Mouse (Mus musculus): ENCODE measurements at regions not wholly inside any gene's neighbourhood (a gene's known extent, or its start where the extent isn't known, plus 50 kb on each side); places are given as distances from the start of the nearest gene placed in this dataset.

- ATAC-seq (replicated peaks; ENCODE audit: extremely low read depth, insufficient read depth, low FRiP score) = no peak
- 67% methylated on average over 9 of the region's 9 CpGs for WGBS
- no peak overlapping the region for H3K27ac ChIP-seq (ENCODE audit: low read length)
Measured at GRCm38 (mm10) chr19:56202481-56203130, 84.3 kb upstream of the Habp2 start.

GRCm38 (mm10) chr19:56218536-56218935 is 68.4 kb upstream of the Habp2 start:
- no peak overlapping the region for H3K4me3 ChIP-seq (ENCODE audit: low read length)
- no peak overlapping the region for H3K9ac ChIP-seq (ENCODE audit: low read length)
- H3K9me3 ChIP-seq (replicated peaks; ENCODE audit: control insufficient read depth, low read length) = no peaks in the 10 kb centered on the region
- no peaks in the 10 kb centered on the region for H3K27me3 ChIP-seq (ENCODE audit: control insufficient read depth, insufficient read depth, low read length)
- ATAC-seq (replicated peaks; ENCODE audit: extremely low read depth, insufficient read depth, low FRiP score) = no peak
- H3K27ac ChIP-seq (ENCODE audit: low read length) = no peak overlapping the region
- H3K4me1 ChIP-seq (ENCODE audit: control insufficient read depth, insufficient read depth, low read length) = no peaks in the 10 kb centered on the region
- H3K4me2 ChIP-seq (ENCODE audit: low read depth, low read length) = no peak overlapping the region
- no peaks in the 10 kb centered on the region for H3K36me3 ChIP-seq (ENCODE audit: control insufficient read depth, insufficient read depth)
- 79% methylated on average over 6 of the region's 6 CpGs for WGBS

More at GRCm38 (mm10) chr19:56202481-56203130, 84.3 kb upstream of the Habp2 start:
- Histone ChIP-seq H3K9ac (ENCODE audit: low read length) (no peak overlapping the region), H3K4me2 (ENCODE audit: low read depth, low read length) (no peak overlapping the region), H3K27me3 (ENCODE audit: control insufficient read depth, insufficient read depth, low read length) (0 out of 2 replicates have a peak, but pooled peaks cover 3% of the 10 kb centered on the region), H3K4me1 (ENCODE audit: control insufficient read depth, insufficient read depth, low read length) (no peaks in the 10 kb centered on the region), H3K4me3 (ENCODE audit: low read length) (no peak overlapping the region), H3K9me3 (replicated peaks; ENCODE audit: control insufficient read depth, low read length) (no peaks in the 10 kb centered on the region), H3K36me3 (ENCODE audit: control insufficient read depth, insufficient read depth) (no peaks in the 10 kb centered on the region)

GRCm38 (mm10) chr19:56220724-56221407 is 66.1 kb upstream of the Habp2 start:
- Histone ChIP-seq H3K4me3 (ENCODE audit: low read length) (no peak overlapping the region), H3K27me3 (ENCODE audit: control insufficient read depth, insufficient read depth, low read length) (no peaks in the 10 kb centered on the region), H3K27ac (ENCODE audit: low read length) (no peak overlapping the region), H3K36me3 (ENCODE audit: control insufficient read depth, insufficient read depth) (no peaks in the 10 kb centered on the region), H3K9ac (ENCODE audit: low read length) (no peak overlapping the region), H3K4me1 (ENCODE audit: control insufficient read depth, insufficient read depth, low read length) (no peaks in the 10 kb centered on the region), H3K9me3 (replicated peaks; ENCODE audit: control insufficient read depth, low read length) (no peaks in the 10 kb centered on the region), H3K4me2 (ENCODE audit: low read depth, low read length) (no peak overlapping the region)
- 63% methylated on average over 15 of the region's 15 CpGs for WGBS
- no peak for ATAC-seq (replicated peaks; ENCODE audit: extremely low read depth, insufficient read depth, low FRiP score)

GRCm38 (mm10) chr19:56222496-56222895 is 64.4 kb upstream of the Habp2 start:
- ATAC-seq (replicated peaks; ENCODE audit: extremely low read depth, insufficient read depth, low FRiP score) = no peak
- H3K27me3 ChIP-seq (ENCODE audit: control insufficient read depth, insufficient read depth, low read length) = no peaks in the 10 kb centered on the region
- H3K4me3 ChIP-seq (ENCODE audit: low read length) = no peak overlapping the region
- no peak overlapping the region for H3K4me2 ChIP-seq (ENCODE audit: low read depth, low read length)
- H3K36me3 ChIP-seq (ENCODE audit: control insufficient read depth, insufficient read depth) = no peaks in the 10 kb centered on the region
- H3K9ac ChIP-seq (ENCODE audit: low read length) = no peak overlapping the region
- H3K4me1 ChIP-seq (ENCODE audit: control insufficient read depth, insufficient read depth, low read length) = no peaks in the 10 kb centered on the region
- H3K9me3 ChIP-seq (replicated peaks; ENCODE audit: control insufficient read depth, low read length) = no peaks in the 10 kb centered on the region
- no peak overlapping the region for H3K27ac ChIP-seq (ENCODE audit: low read length)
- 66% methylated on average over 4 of the region's 4 CpGs for WGBS

- 41% methylated on average over 7 of the region's 7 CpGs for WGBS
- Histone ChIP-seq H3K27ac (ENCODE audit: low read length) (no peak overlapping the region), H3K4me2 (ENCODE audit: low read depth, low read length) (no peak overlapping the region), H3K9ac (ENCODE audit: low read length) (no peak overlapping the region), H3K4me3 (ENCODE audit: low read length) (no peak overlapping the region), H3K36me3 (ENCODE audit: control insufficient read depth, insufficient read depth) (no peaks in the 10 kb centered on the region), H3K9me3 (replicated peaks; ENCODE audit: control insufficient read depth, low read length) (no peaks in the 10 kb centered on the region), H3K4me1 (ENCODE audit: control insufficient read depth, insufficient read depth, low read length) (no peaks in the 10 kb centered on the region), H3K27me3 (ENCODE audit: control insufficient read depth, insufficient read depth, low read length) (no peaks in the 10 kb centered on the region)
- no peak for ATAC-seq (replicated peaks; ENCODE audit: extremely low read depth, insufficient read depth, low FRiP score)
Measured at GRCm38 (mm10) chr19:56225039-56225438, 61.9 kb upstream of the Habp2 start.

GRCm38 (mm10) chr19:56225518-56225917 is 61.4 kb upstream of the Habp2 start:
- Histone ChIP-seq H3K9ac (ENCODE audit: low read length) (no peak overlapping the region), H3K4me2 (ENCODE audit: low read depth, low read length) (no peak overlapping the region), H3K9me3 (replicated peaks; ENCODE audit: control insufficient read depth, low read length) (no peaks in the 10 kb centered on the region), H3K4me1 (ENCODE audit: control insufficient read depth, insufficient read depth, low read length) (no peaks in the 10 kb centered on the region), H3K27ac (ENCODE audit: low read length) (no peak overlapping the region), H3K4me3 (ENCODE audit: low read length) (no peak overlapping the region), H3K27me3 (ENCODE audit: control insufficient read depth, insufficient read depth, low read length) (no peaks in the 10 kb centered on the region), H3K36me3 (ENCODE audit: control insufficient read depth, insufficient read depth) (no peaks in the 10 kb centered on the region)
- WGBS = 67% methylated on average over 3 of the region's 3 CpGs
- ATAC-seq (replicated peaks; ENCODE audit: extremely low read depth, insufficient read depth, low FRiP score) = no peak

- ATAC-seq (replicated peaks; ENCODE audit: extremely low read depth, insufficient read depth, low FRiP score) = no peak
- Histone ChIP-seq H3K9me3 (replicated peaks; ENCODE audit: control insufficient read depth, low read length) (peaks cover 5% of the 10 kb centered on the region; the same call in 1 of the 2 replicates), H3K4me1 (ENCODE audit: control insufficient read depth, insufficient read depth, low read length) (peaks cover 3% of the 10 kb centered on the region; the same call in 1 of the 2 replicates), H3K36me3 (ENCODE audit: control insufficient read depth, insufficient read depth) (no peaks in the 10 kb centered on the region), H3K4me2 (ENCODE audit: low read depth, low read length) (no peak overlapping the region), H3K27me3 (ENCODE audit: control insufficient read depth, insufficient read depth, low read length) (no peaks in the 10 kb centered on the region), H3K9ac (ENCODE audit: low read length) (no peak overlapping the region), H3K27ac (ENCODE audit: low read length) (no peak overlapping the region), H3K4me3 (ENCODE audit: low read length) (no peak overlapping the region)
Measured at GRCm38 (mm10) chr19:56228586-56228985, 58.4 kb upstream of the Habp2 start.

- Histone ChIP-seq H3K9ac (ENCODE audit: low read length) (no peak overlapping the region), H3K4me1 (ENCODE audit: control insufficient read depth, insufficient read depth, low read length) (peaks cover 3% of the 10 kb centered on the region; the same call in 1 of the 2 replicates), H3K27me3 (ENCODE audit: control insufficient read depth, insufficient read depth, low read length) (no peaks in the 10 kb centered on the region), H3K4me3 (ENCODE audit: low read length) (no peak overlapping the region), H3K27ac (ENCODE audit: low read length) (no peak overlapping the region; the same call in 1 of the 2 replicates), H3K9me3 (replicated peaks; ENCODE audit: control insufficient read depth, low read length) (peaks cover 5% of the 10 kb centered on the region; the same call in 1 of the 2 replicates), H3K36me3 (ENCODE audit: control insufficient read depth, insufficient read depth) (no peaks in the 10 kb centered on the region), H3K4me2 (ENCODE audit: low read depth, low read length) (no peak overlapping the region)
- no peak for ATAC-seq (replicated peaks; ENCODE audit: extremely low read depth, insufficient read depth, low FRiP score)
- WGBS = 75% methylated on average over 8 of the region's 8 CpGs
Measured at GRCm38 (mm10) chr19:56231430-56231829, 55.5 kb upstream of the Habp2 start.

GRCm38 (mm10) chr19:56231849-56232248 is 55.1 kb upstream of the Habp2 start:
- H3K4me1 ChIP-seq (ENCODE audit: control insufficient read depth, insufficient read depth, low read length) = peaks cover 3% of the 10 kb centered on the region; the same call in 1 of the 2 replicates
- H3K9me3 ChIP-seq (replicated peaks; ENCODE audit: control insufficient read depth, low read length) = peaks cover 5% of the 10 kb centered on the region; the same call in 1 of the 2 replicates
- no peak overlapping the region for H3K9ac ChIP-seq (ENCODE audit: low read length)
- WGBS = 48% methylated on average over 9 of the region's 9 CpGs
- no peaks in the 10 kb centered on the region for H3K27me3 ChIP-seq (ENCODE audit: control insufficient read depth, insufficient read depth, low read length)
- no peak overlapping the region for H3K4me3 ChIP-seq (ENCODE audit: low read length)
- no peaks in the 10 kb centered on the region for H3K36me3 ChIP-seq (ENCODE audit: control insufficient read depth, insufficient read depth)
- peak overlapping the region; percentile 17 for H3K27ac ChIP-seq (ENCODE audit: low read length)
- no peak for ATAC-seq (replicated peaks; ENCODE audit: extremely low read depth, insufficient read depth, low FRiP score)
- H3K4me2 ChIP-seq (ENCODE audit: low read depth, low read length) = no peak overlapping the region
